22 mouse cellular contexts compared by ENCODE assay signal in the genomic region with DNA sequence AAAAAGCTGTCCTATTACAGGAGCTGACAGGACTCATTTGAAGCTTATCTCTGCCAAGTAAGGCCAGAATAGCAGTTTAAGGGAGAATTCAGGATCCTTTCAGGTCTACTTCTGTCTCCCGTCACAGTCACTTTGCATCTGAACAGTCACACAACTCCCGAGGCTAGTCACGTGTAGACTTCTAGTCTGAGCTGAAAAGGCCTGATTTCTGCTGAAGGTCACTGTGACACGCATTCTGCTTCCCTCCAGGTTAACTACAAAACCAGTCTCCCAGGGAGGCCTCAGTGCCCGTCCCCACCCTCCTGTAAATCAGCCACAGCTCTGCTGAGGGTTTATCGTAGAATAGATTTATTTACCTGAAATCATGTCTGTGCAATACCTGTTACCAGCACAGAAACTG. TPM values are rescaled to one million over a fixed set of nuclear protein-coding genes. Genes with fewer than 3 reads are reported as not detected.
A peak's percentile ranks its signal among the peaks of the same experiment; 100 is the strongest.
DNase-seq lines count a peak whose midpoint lies in the region; ATAC-seq and TF ChIP-seq lines count a peak whose summit lies in the region.
"Had no signal": no experiment of that assay in that cellular context is flagged by ENCODE, and none has a peak within 500 bp of the region (broad histone marks: within the 10 kb centered on the region; RNA-seq: fewer than 3 reads in every experiment).

No protein-coding gene starts in this region.

- TF ChIP-seq POLR2A in ES-Bruce4 (IDR thresholded peaks at IDR 0.05; ENCODE audit: insufficient read depth, low read length): no peak
- TF ChIP-seq POLR2A in lung, adult 2 months (IDR thresholded peaks at IDR 0.05; ENCODE audit: borderline replicate concordance, extremely low read depth, low read depth, low read length): no peak

- TF ChIP-seq CTCF in ES-Bruce4 (IDR thresholded peaks at IDR 0.05; ENCODE audit: low read depth, low read length): no peak
- TF ChIP-seq CTCF in lung, adult 2 months (IDR thresholded peaks at IDR 0.05; ENCODE audit: insufficient read depth, low read length): no peak

- WGBS in heart, embryonic 14.5 days: 51% methylated on average over 6 of the region's 6 CpGs
- 82% methylated on average over 6 of the region's 6 CpGs for WGBS in lung, adult 2 months

- 0 out of 2 replicates have a peak overlapping the region, but pooled peaks have one; percentile 1 for H3K9ac ChIP-seq in heart, embryonic 14.5 days (ENCODE audit: low read length)
- no peak overlapping the region for H3K9ac ChIP-seq in ES-Bruce4 (ENCODE audit: low read depth, poor library complexity, severe bottlenecking)
- H3K9ac ChIP-seq: forebrain, postnatal 0 days; liver, embryonic 14.5 days had no signal

- peaks cover 4 to 15% of the 10 kb centered on the region in 2 experiments; a peak in 3 of 4 replicates for H3K4me1 ChIP-seq in heart, embryonic 14.5 days (ENCODE audit: control insufficient read depth in 2 of 2, insufficient read depth in 2 of 2, low read length in 2 of 2)
- H3K4me1 ChIP-seq in ES-Bruce4 (ENCODE audit: control insufficient read depth, insufficient read depth, low read length): peaks cover 14% of the 10 kb centered on the region
- H3K4me1 ChIP-seq in lung, adult 2 months (ENCODE audit: control insufficient read depth, insufficient read depth, low read length): no peaks in the 10 kb centered on the region

- H3K9me3 ChIP-seq in heart, embryonic 14.5 days (ENCODE audit: control insufficient read depth, low read length): no peaks in the 10 kb centered on the region
- no peaks in the 10 kb centered on the region for H3K9me3 ChIP-seq in ES-Bruce4 (replicated peaks; ENCODE audit: control insufficient read depth, insufficient read depth, low read length, poor library complexity, severe bottlenecking)
- H3K9me3 ChIP-seq: forebrain, embryonic 10.5 days; hindbrain, embryonic 10.5 days; midbrain, embryonic 10.5 days had no signal

- H3K27me3 ChIP-seq in heart, embryonic 14.5 days (ENCODE audit: control insufficient read depth, insufficient read depth, low read length): no peaks in the 10 kb centered on the region
- no peaks in the 10 kb centered on the region for H3K27me3 ChIP-seq in ES-Bruce4 (ENCODE audit: control insufficient read depth, insufficient read depth, low read length, poor library complexity, severe bottlenecking)

- ATAC-seq in heart, embryonic 14.5 days (ENCODE audit: insufficient number of reproducible peaks, insufficient read depth, low FRiP score, low read depth): no peak
- ATAC-seq: forebrain, postnatal 0 days; hindbrain, postnatal 0 days; intestine, postnatal 0 days had no signal

- DNase-seq in adrenal gland, adult 2 months: peak; percentile 45
- DNase-seq in adrenal gland, adult 18-20 months (ENCODE audit: low spot score in 2 of 2): no peak
- DNase-seq in heart, postnatal 4 days: no peak
- peak; percentile 50 for DNase-seq in kidney, adult 9 months
- no peak for DNase-seq in kidney, postnatal 10 days
- no peak for DNase-seq in lung, adult 2 months
- DNase-seq: adrenal gland, adult 8-10 months; cerebellum, adult 11-12 months; cerebellum, postnatal 14 days; embryo, embryonic 11 days; forebrain, postnatal 0 days; gastrocnemius, postnatal 36 days; right cerebral cortex, postnatal 4 days had no signal

- peak; percentile 97 for TF ChIP-seq EP300 in ES-Bruce4 (IDR thresholded peaks at IDR 0.05; ENCODE audit: insufficient read depth, low read depth, low read length)

- peaks cover 69% of the 10 kb centered on the region for H3K36me3 ChIP-seq in heart, embryonic 14.5 days (ENCODE audit: control insufficient read depth, insufficient read depth, low read length)
- H3K36me3 ChIP-seq in ES-Bruce4 (ENCODE audit: control insufficient read depth, insufficient read depth, low read length, poor library complexity, severe bottlenecking): peaks cover 22% of the 10 kb centered on the region

- no peak overlapping the region for H3K4me2 ChIP-seq in heart, embryonic 14.5 days (ENCODE audit: low read length)

- H3K27ac ChIP-seq in heart, embryonic 14.5 days (replicated peaks in 1 of 2; ENCODE audit: control insufficient read depth in 1 of 2, insufficient read depth in 1 of 2, low read depth in 2 of 2, low read length in 2 of 2): peak overlapping the region; percentile 18 to 55
- H3K27ac ChIP-seq in ES-Bruce4 (ENCODE audit: insufficient read depth, low read length): peak overlapping the region; percentile 95
- H3K27ac ChIP-seq: forebrain, embryonic 10.5 days; hindbrain, embryonic 10.5 days; hindbrain, postnatal 0 days; liver, embryonic 14.5 days; macrophage; midbrain, embryonic 10.5 days had no signal

- H3K4me3 ChIP-seq in heart, embryonic 14.5 days (ENCODE audit: control insufficient read depth in 1 of 2, insufficient read depth in 1 of 2, low read depth in 1 of 2, low read length in 2 of 2): no peak overlapping the region
- no peak overlapping the region for H3K4me3 ChIP-seq in ES-Bruce4 (ENCODE audit: low read depth, low read length)
- no peak overlapping the region for H3K4me3 ChIP-seq in lung, adult 2 months (replicated peaks; ENCODE audit: extremely low read depth, low read depth, low read length)
- H3K4me3 ChIP-seq: forebrain, embryonic 10.5 days; hindbrain, embryonic 10.5 days; midbrain, embryonic 10.5 days had no signal

RNA-seq across cellular contexts. Expression of gene Anapc7, which starts 31.7 kb away (rescaled TPM):
- total RNA-seq in adrenal gland, adult 2 months (2021): 10 to 100 TPM; 42.0 to 46.8 TPM
- polyA plus RNA-seq in adrenal gland, adult 2 months (2012; rRNA removed): 41.5 and 42.8 TPM in 2 replicates
- 10 to 100 TPM; 42.2 to 51.8 TPM for total RNA-seq in adrenal gland, adult 18-20 months (2021)
- polyA plus RNA-seq in heart, embryonic 14.5 days (2014; fragmentation: Nextera tagmentation; extraction: Ambion mirVana): 19.8 and 22.3 TPM in 2 replicates
- total RNA-seq in heart, postnatal 4 days (2021): 10 to 100 TPM; 47.0 to 48.7 TPM
- polyA plus RNA-seq in ES-Bruce4 (2011; ENCODE audit: insufficient read depth, insufficient read length, low read depth, missing spikeins): 41.7 and 41.9 TPM in 2 replicates
- polyA plus RNA-seq in lung, adult 2 months (2012; rRNA removed): 17.9 and 20.5 TPM in 2 replicates

RNA-seq across cellular contexts. Expression of gene Atp2a2, which starts 48.8 kb away (rescaled TPM):
- total RNA-seq in adrenal gland, adult 2 months (2021): 100 to 1,000 TPM; 159 to 186 TPM
- polyA plus RNA-seq in adrenal gland, adult 2 months (2012; rRNA removed): 50.5 and 66.8 TPM in 2 replicates
- total RNA-seq in adrenal gland, adult 18-20 months (2021): 100 to 1,000 TPM; 198 to 199 TPM
- polyA plus RNA-seq in heart, embryonic 14.5 days (2014; fragmentation: Nextera tagmentation; extraction: Ambion mirVana): 472 and 483 TPM in 2 replicates
- total RNA-seq in heart, postnatal 4 days (2021): 1,000 to 10,000 TPM; 5,023 to 5,799 TPM
- 165 and 177 TPM in 2 replicates for polyA plus RNA-seq in ES-Bruce4 (2011; ENCODE audit: insufficient read depth, insufficient read length, low read depth, missing spikeins)
- polyA plus RNA-seq in lung, adult 2 months (2012; rRNA removed): 90.8 and 126 TPM in 2 replicates

Comparison
In these comparisons a context has a peak if more than half of its experiments do, and no peak if none do; other contexts are left out.
1. DNase-seq: peak in adrenal gland, adult 2 months (single experiment) and kidney, adult 9 months (single experiment); none in adrenal gland, adult 18-20 months (0 of 2), heart, postnatal 4 days (single experiment), kidney, postnatal 10 days (single experiment) and lung, adult 2 months (single experiment).